Mouse (Mus musculus): ENCODE data around the gene Trim41. TPM values are rescaled to one million over a fixed set of nuclear protein-coding genes. Genes with fewer than 3 reads are reported as not detected.
"Not testable (repeated sequence)": the region's sequence is repeated elsewhere in the genome, so short reads cannot be mapped to it uniquely, and the experiment has no call there.

The Trim41 gene
- polyA plus RNA-seq, 1 experiment from 2014 or later: 5.9 TPM

DNA sequence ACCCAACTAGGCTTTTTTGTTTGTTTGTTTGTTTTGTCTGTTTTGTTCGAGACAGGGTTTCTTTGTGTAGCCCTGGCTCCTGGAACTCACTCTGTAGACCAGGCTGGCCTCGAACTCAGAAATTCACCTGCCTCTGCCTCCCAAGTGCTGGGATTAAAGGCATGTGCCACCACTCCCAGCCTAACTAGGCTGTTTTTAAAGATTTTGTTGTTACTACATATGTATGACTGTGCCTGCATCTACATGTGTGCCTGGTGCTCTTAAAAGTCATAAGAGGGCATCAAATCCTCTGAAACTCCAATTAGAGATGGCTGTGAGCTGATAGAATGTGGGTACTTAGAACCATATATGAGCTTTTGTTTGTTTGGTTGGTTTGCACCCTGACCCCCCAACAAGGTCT, 14.1 kb upstream of the Trim41 start:
- Histone ChIP-seq H3K9me3 (ENCODE audit: control insufficient read depth, low read length) (no peaks in the 10 kb centered on the region), H3K4me2 (ENCODE audit: low read depth, low read length) (no peak overlapping the region), H3K27me3 (replicated peaks; ENCODE audit: control insufficient read depth, insufficient read depth, low read length) (no peaks in the 10 kb centered on the region), H3K9ac (ENCODE audit: low read depth, low read length) (no peak overlapping the region), H3K36me3 (ENCODE audit: control insufficient read depth, insufficient read depth, low read length) (no peaks in the 10 kb centered on the region), H3K4me1 (ENCODE audit: control insufficient read depth, insufficient read depth, low read length) (no peaks in the 10 kb centered on the region), H3K27ac (ENCODE audit: low read length) (no peak overlapping the region), H3K4me3 (ENCODE audit: low read length) (no peak overlapping the region)
- ATAC-seq: no peak
- 74% methylated on average over 2 of the region's 2 CpGs for WGBS

DNA sequence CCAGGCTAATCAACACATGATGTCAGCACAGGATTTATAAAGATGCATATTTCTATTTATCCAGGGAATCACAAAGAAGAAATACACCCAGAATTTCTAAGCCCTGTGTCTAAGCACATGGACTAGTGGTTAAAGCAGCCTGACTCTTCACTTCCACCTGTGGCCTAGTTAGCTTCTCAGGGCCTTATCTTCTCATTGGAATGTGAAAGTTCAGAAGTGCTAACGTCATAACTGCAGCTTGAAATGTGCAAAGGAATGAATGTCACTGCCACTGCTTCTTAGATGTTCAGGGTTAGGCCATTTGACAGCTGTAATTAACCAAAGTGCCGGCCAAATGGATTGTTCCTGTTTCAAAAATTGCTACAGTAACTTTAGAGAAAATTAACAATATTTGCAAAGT, 13.1 kb upstream of the Trim41 start:
- 66% methylated on average over 2 of the region's 2 CpGs for WGBS

DNA sequence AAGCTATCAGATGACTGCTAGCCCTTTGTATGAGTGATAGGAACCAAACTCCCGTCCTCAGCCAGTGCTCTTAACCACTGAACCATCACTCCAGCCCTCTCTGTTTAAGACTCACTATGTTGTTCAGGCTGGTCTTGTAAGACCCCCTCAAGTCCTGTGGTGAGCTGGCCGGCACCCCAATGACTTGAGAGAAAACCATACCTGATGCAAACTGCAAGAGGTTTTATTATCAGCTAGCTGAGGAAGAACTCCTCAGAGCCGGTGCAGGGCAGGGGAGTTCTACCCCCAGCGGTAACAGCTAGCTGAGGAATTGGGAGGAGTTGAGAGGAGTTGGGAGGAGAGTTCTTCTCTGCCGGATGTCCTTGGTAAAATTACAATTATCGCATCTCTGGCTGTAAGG, 10.8 kb upstream of the Trim41 start:
- H3K27me3 ChIP-seq (replicated peaks; ENCODE audit: control insufficient read depth, insufficient read depth, low read length): 0 out of 2 replicates have a peak, but pooled peaks cover 2% of the 10 kb centered on the region
- H3K4me1 ChIP-seq (ENCODE audit: control insufficient read depth, insufficient read depth, low read length): peaks cover 9% of the 10 kb centered on the region
- ATAC-seq: no peak
- 70% methylated on average over 6 of the region's 6 CpGs for WGBS
- H3K27ac ChIP-seq (ENCODE audit: low read length): no peak overlapping the region
- H3K4me3 ChIP-seq (ENCODE audit: low read length): no peak overlapping the region
- H3K9ac ChIP-seq (ENCODE audit: low read depth, low read length): no peak overlapping the region
- no peak overlapping the region for H3K4me2 ChIP-seq (ENCODE audit: low read depth, low read length)
- no peaks in the 10 kb centered on the region for H3K36me3 ChIP-seq (ENCODE audit: control insufficient read depth, insufficient read depth, low read length)
- no peaks in the 10 kb centered on the region for H3K9me3 ChIP-seq (ENCODE audit: control insufficient read depth, low read length)

More for the DNA sequence above, 13.1 kb upstream of the Trim41 start:
- no peak overlapping the region for H3K27ac ChIP-seq (ENCODE audit: low read length)
- H3K4me3 ChIP-seq (ENCODE audit: low read length): no peak overlapping the region
- H3K9me3 ChIP-seq (ENCODE audit: control insufficient read depth, low read length): no peaks in the 10 kb centered on the region
- ATAC-seq: no peak
- no peak overlapping the region for H3K4me2 ChIP-seq (ENCODE audit: low read depth, low read length)
- H3K36me3 ChIP-seq (ENCODE audit: control insufficient read depth, insufficient read depth, low read length): no peaks in the 10 kb centered on the region
- no peaks in the 10 kb centered on the region for H3K4me1 ChIP-seq (ENCODE audit: control insufficient read depth, insufficient read depth, low read length)
- H3K27me3 ChIP-seq (replicated peaks; ENCODE audit: control insufficient read depth, insufficient read depth, low read length): no peaks in the 10 kb centered on the region
- H3K9ac ChIP-seq (ENCODE audit: low read depth, low read length): no peak overlapping the region

DNA sequence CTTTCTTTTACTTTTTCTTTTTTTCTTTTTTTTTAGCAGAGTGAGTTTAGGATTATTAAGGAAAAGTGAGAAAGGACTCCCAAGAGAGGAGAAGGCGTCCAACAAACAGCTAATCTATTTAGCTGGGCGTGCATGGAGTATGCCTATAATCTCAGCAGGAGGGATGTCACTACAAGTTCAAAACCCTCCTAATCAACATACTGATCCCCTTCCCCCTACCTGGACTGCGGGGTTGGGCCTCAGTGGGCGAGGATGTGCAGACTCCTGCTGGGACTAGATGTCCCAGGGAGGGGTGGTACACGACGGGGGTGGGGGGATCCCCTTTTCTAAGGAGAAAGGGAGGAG, 9.6 kb upstream of the Trim41 start:
- 0 out of 2 replicates have a peak, but pooled peaks cover 2% of the 10 kb centered on the region for H3K27me3 ChIP-seq (replicated peaks; ENCODE audit: control insufficient read depth, insufficient read depth, low read length)
- 0% methylated on average over 6 of the region's 6 CpGs for WGBS
- H3K4me3 ChIP-seq (ENCODE audit: low read length): peak overlapping the region; percentile 56
- H3K4me1 ChIP-seq (ENCODE audit: control insufficient read depth, insufficient read depth, low read length): peaks cover 9% of the 10 kb centered on the region
- H3K4me2 ChIP-seq (ENCODE audit: low read depth, low read length): peak overlapping the region; percentile 73
- peak overlapping the region; percentile 68 for H3K9ac ChIP-seq (ENCODE audit: low read depth, low read length)
- H3K9me3 ChIP-seq (ENCODE audit: control insufficient read depth, low read length): no peaks in the 10 kb centered on the region
- peak overlapping the region; percentile 33; the same call in 1 of the 2 replicates for H3K27ac ChIP-seq (ENCODE audit: low read length)
- ATAC-seq: 0 out of 2 replicates have a peak, but pooled peaks have one; percentile 19
- H3K36me3 ChIP-seq (ENCODE audit: control insufficient read depth, insufficient read depth, low read length): no peaks in the 10 kb centered on the region

DNA sequence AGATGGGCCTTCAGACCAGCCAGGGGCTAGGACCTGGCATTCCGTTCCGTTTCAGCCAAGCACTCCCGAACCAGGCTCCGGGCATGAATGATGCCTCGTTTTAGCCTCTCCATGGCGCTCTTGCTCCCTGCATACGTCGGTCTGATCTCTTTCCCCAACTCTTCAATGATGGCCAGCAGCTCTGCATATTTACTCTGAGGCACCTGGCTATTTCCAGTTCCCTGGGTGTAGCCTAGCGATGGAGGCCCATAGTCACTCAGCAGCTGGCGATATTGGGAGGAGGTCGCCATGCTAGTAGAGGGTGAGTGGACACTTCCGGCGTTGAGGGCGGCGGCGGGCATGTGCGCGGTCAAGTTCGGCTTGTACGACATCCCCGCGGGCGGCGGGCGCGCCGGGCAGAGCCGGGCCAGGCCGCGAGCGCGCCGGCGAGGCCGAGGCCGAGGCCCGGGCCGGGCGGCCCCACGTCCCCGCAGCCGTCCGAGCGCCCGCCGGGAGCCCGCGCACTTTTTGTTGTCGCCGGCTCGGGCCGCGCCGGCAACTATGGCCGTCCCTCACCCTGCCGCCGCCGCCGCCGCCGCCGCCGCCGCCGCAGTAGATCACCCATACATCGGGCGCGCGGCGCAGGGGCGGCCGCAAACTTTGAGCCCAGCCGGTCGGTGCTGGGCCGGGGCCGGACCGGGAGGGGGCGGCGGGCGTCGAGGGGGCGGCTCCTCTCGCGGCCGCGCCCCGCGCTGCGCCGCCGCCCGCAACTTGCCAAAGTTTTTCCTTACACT, 9.0 kb upstream of the Trim41 start, which contains the start of the genes Trim7 and Gm12184:
Gene Trim7, plus strand, starts transcription at position 162 of the 773 bp plus-strand sequence.
Gene Gm12184, minus strand, starts transcription at position 677 of the 773 bp plus-strand sequence.
- ATAC-seq: peak; percentile 82
- Histone ChIP-seq H3K9ac (ENCODE audit: low read depth, low read length) (peak within 1 kb of the TSS; percentile 68), H3K27ac (ENCODE audit: low read length) (peak within 1 kb of the TSS; percentile 33; the same call in 1 of the 2 replicates), H3K4me3 (ENCODE audit: low read length) (peak within 1 kb of the TSS; percentile 56), H3K4me2 (ENCODE audit: low read depth, low read length) (peak within 1 kb of the TSS; percentile 73)
- H3K36me3 ChIP-seq (ENCODE audit: control insufficient read depth, insufficient read depth, low read length); H3K4me1 ChIP-seq (ENCODE audit: control insufficient read depth, insufficient read depth, low read length); H3K9me3 ChIP-seq (ENCODE audit: control insufficient read depth, low read length); H3K27me3 ChIP-seq (replicated peaks; ENCODE audit: control insufficient read depth, insufficient read depth, low read length): not testable (repeated sequence)
- under 1% methylated on average over 50 of the region's 92 CpGs for WGBS

DNA sequence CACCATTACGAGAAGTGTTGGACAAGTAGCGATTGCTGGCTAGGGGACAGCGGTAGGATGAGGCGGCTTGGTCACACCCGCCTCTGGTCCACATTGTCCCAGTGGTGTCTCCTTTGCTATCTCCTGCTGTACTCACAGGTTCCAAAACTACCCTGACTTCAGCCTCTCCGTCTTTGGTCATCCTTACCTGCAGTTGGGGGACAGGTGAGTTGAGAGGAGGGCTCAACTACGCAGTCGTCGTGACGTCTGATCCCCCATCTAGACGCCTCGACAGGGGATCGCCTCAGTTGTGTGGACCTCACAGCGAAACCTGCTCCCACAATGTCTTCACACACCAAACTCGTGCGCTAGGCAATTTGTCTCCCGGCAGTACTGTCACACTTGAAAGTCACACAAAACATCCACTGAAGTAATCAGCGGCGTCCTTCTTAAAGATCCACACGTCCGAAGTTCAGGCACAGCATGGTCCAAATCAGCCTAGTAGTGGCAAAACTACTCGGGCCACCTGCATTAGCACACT, 7.2 kb upstream of the Trim41 start:
- no peak for ATAC-seq
- H3K9me3 ChIP-seq (ENCODE audit: control insufficient read depth, low read length): no peaks in the 10 kb centered on the region
- H3K27me3 ChIP-seq (replicated peaks; ENCODE audit: control insufficient read depth, insufficient read depth, low read length): 0 out of 2 replicates have a peak, but pooled peaks cover 2% of the 10 kb centered on the region
- H3K9ac ChIP-seq (ENCODE audit: low read depth, low read length): peak overlapping the region; percentile 57; the same call in 1 of the 2 replicates
- H3K36me3 ChIP-seq (ENCODE audit: control insufficient read depth, insufficient read depth, low read length): no peaks in the 10 kb centered on the region
- H3K4me3 ChIP-seq (ENCODE audit: low read length): peak overlapping the region; percentile 50
- peaks cover 9% of the 10 kb centered on the region for H3K4me1 ChIP-seq (ENCODE audit: control insufficient read depth, insufficient read depth, low read length)
- WGBS: 9% methylated on average over 22 of the region's 22 CpGs
- H3K4me2 ChIP-seq (ENCODE audit: low read depth, low read length): peak overlapping the region; percentile 80
- no peak overlapping the region for H3K27ac ChIP-seq (ENCODE audit: low read length)

DNA sequence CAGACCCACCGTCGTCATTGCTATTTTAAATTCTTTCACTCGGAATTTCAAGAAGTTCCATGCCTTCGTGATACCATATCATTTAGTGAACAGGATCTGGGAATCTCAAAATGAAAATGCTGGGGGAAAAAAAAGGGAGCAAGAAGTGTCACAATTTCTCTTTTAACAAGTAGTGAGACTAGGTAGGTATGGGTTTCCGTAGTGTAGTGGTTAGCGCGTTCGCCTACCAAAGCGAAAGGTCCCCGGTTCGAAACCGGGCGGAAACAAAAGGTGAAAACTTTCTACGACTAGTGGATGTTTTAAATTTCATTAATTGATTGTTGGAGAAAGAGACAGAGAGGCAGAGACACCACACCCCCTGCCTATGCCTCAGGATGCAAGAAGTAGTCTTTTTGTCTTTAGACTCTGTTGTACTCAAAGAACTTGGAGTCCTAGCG, 6.4 kb upstream of the Trim41 start:
- no peak overlapping the region for H3K27ac ChIP-seq (ENCODE audit: low read length)
- H3K4me1 ChIP-seq (ENCODE audit: control insufficient read depth, insufficient read depth, low read length): peaks cover 9% of the 10 kb centered on the region
- peak; percentile 41 for ATAC-seq
- peak overlapping the region; percentile 50 for H3K4me3 ChIP-seq (ENCODE audit: low read length)
- H3K36me3 ChIP-seq (ENCODE audit: control insufficient read depth, insufficient read depth, low read length): no peaks in the 10 kb centered on the region
- no peaks in the 10 kb centered on the region for H3K9me3 ChIP-seq (ENCODE audit: control insufficient read depth, low read length)
- peak overlapping the region; percentile 57 for H3K9ac ChIP-seq (ENCODE audit: low read depth, low read length)
- peak overlapping the region; percentile 80 for H3K4me2 ChIP-seq (ENCODE audit: low read depth, low read length)
- WGBS: under 1% methylated on average over 15 of the region's 15 CpGs
- 0 out of 2 replicates have a peak, but pooled peaks cover 2% of the 10 kb centered on the region for H3K27me3 ChIP-seq (replicated peaks; ENCODE audit: control insufficient read depth, insufficient read depth, low read length)

DNA sequence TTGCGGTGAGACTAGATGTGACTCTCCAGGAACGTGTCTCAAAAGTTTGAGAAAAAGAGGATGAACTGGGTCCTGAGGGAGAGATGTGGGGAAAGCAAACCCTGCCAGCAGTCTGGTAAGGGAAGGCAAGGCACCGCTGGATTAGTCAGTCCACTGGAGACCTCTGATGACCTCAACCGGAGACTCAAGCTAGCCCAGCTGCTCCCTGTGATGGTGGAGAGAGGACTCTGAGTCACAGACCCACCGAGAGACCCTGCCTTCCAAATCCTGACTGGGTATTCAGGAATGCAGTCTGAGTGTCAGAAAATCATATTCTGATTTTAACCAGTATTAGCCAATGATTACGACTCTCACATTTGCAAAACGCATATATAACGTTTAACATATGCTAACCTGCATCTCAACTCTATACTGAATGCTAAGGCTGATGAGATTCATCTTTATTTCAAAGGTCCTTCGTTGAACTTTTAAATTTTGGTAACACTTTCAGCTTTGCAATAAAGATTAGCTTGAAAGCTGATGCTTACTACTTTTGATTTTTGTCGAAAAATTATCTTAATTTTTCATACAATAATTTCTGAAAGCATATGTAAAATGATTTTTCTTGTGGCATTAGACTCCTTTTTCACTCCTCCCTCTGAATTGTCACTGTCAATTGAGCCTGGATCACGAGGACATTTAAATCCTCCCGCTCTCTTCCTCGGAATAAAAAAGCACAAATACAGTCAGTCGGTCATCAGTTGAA, 5.8 kb upstream of the Trim41 start:
- Histone ChIP-seq H3K9ac (ENCODE audit: low read depth, low read length) (no peak overlapping the region), H3K4me2 (ENCODE audit: low read depth, low read length) (peak overlapping the region; percentile 80), H3K27ac (ENCODE audit: low read length) (no peak overlapping the region), H3K4me1 (ENCODE audit: control insufficient read depth, insufficient read depth, low read length) (peaks cover 9% of the 10 kb centered on the region), H3K4me3 (ENCODE audit: low read length) (peak overlapping the region; percentile 50), H3K9me3 (ENCODE audit: control insufficient read depth, low read length) (no peaks in the 10 kb centered on the region), H3K36me3 (ENCODE audit: control insufficient read depth, insufficient read depth, low read length) (no peaks in the 10 kb centered on the region), H3K27me3 (replicated peaks; ENCODE audit: control insufficient read depth, insufficient read depth, low read length) (0 out of 2 replicates have a peak, but pooled peaks cover 2% of the 10 kb centered on the region)
- 41% methylated on average over 14 of the region's 14 CpGs for WGBS
- no peak for ATAC-seq

DNA sequence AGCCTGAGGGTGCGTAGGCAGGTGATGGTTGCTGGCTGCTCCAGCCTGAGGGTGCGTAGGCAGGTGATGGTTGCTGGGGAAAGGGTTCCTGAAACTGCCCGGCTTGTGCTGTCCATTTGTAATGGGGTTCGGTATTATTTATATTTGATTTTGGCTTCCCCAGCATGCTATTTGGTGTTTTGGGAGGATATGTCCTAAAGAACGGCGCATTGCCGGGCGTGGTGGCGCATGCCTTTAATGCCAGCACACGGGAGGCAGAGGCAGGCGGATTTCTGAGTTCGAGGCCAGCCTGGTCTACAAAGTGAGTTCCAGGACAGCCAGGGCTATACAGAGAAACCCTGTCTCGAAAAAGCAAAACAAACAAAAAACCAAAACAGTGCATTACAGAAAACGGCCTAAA, 4.1 kb upstream of the Trim41 start:
- not testable (repeated sequence) for H3K9ac ChIP-seq (ENCODE audit: low read depth, low read length)

More for the DNA sequence above, 4.1 kb upstream of the Trim41 start:
- 87% methylated on average over 14 of the region's 14 CpGs for WGBS
- not testable (repeated sequence) for ATAC-seq; H3K4me2 ChIP-seq (ENCODE audit: low read depth, low read length); H3K27me3 ChIP-seq (replicated peaks; ENCODE audit: control insufficient read depth, insufficient read depth, low read length); H3K4me3 ChIP-seq (ENCODE audit: low read length); H3K4me1 ChIP-seq (ENCODE audit: control insufficient read depth, insufficient read depth, low read length); H3K9me3 ChIP-seq (ENCODE audit: control insufficient read depth, low read length); H3K36me3 ChIP-seq (ENCODE audit: control insufficient read depth, insufficient read depth, low read length); H3K27ac ChIP-seq (ENCODE audit: low read length)

All from intestine, embryonic 16.5 days (tissue).